Mouse (Mus musculus) brain, embryonic 14.5 days (tissue): Measurements from ENCODE around the gene Nckap5l.

ENCODE experiments used
- CTCF ChIP-seq: fragments of 200-500 bp; IDR thresholded peaks from 2 replicates; pipeline ENCODE4 v1.5.1; 2012; ENCODE audit warnings: inconsistent platforms, mild to moderate bottlenecking, moderate library complexity, borderline replicate concordance; ENCODE audit not compliant: insufficient read depth, insufficient read length; ENCODE audit errors: extremely low read depth
- POLR2A ChIP-seq: fragments of 200-500 bp; IDR thresholded peaks from 2 replicates; pipeline ENCODE4 v1.6.1; 2012; ENCODE audit warnings: mild to moderate bottlenecking, inconsistent platforms, borderline replicate concordance; ENCODE audit not compliant: poor library complexity, insufficient read depth, insufficient read length, severe bottlenecking; ENCODE audit errors: extremely low read depth

DNA sequence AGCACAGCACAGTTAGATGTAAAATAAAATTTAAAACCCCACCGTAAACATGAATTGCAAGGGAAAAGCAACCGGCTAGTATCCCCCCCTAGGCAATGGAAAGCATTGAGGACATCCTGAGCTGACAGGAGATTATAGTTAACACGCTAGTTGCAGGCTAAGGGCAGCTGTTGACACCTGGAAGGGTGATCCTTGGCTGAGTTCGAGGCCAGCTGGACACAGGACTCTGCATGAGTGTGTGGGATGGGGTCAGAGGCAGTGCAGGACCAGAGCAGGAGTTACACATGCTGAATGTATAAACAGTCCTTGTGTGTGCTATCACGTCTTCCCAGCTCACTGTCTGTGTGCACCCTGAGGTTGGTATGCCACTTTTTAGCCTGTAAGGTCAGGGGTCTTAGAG is 45.7 kb upstream of the Nckap5l start:
- TF ChIP-seq POLR2A (no peak), CTCF (no peak)
